Mouse (Mus musculus): ENCODE measurements around the gene Zfp3. TPM values are rescaled to one million over a fixed set of nuclear protein-coding genes. Genes with fewer than 3 reads are reported as not detected.

The Zfp3 gene
- polyA plus RNA-seq, 1 experiment from 2014 or later = 11.1 TPM

GRCm38 (mm10) chr11:70730427-70731038 is 33.5 kb upstream of the Zfp3 start:
- Histone ChIP-seq H3K27me3 (ENCODE audit: control insufficient read depth, insufficient read depth, low read length) (no peaks in the 10 kb centered on the region), H3K9ac (ENCODE audit: low read depth, low read length) (no peak overlapping the region), H3K4me2 (replicated peaks; ENCODE audit: low read depth, low read length) (no peak overlapping the region), H3K9me3 (ENCODE audit: control insufficient read depth, low read length) (no peaks in the 10 kb centered on the region), H3K4me1 (replicated peaks; ENCODE audit: control insufficient read depth, insufficient read depth, low read length) (no peaks in the 10 kb centered on the region), H3K27ac (ENCODE audit: low read depth, low read length) (no peak overlapping the region), H3K36me3 (ENCODE audit: control insufficient read depth, insufficient read depth, low read length) (peaks cover 5% of the 10 kb centered on the region; the same call in 1 of the 2 replicates), H3K4me3 (ENCODE audit: low read depth, low read length) (no peak overlapping the region)
- WGBS = 83% methylated on average over 9 of the region's 9 CpGs
- ATAC-seq (ENCODE audit: low FRiP score) (no peak), DNase-seq (ENCODE audit: low spot score) (no peak)

GRCm38 (mm10) chr11:70731178-70731577 is 32.8 kb upstream of the Zfp3 start:
- no peaks in the 10 kb centered on the region for H3K4me1 ChIP-seq (replicated peaks; ENCODE audit: control insufficient read depth, insufficient read depth, low read length)
- ATAC-seq (ENCODE audit: low FRiP score) = no peak
- H3K4me2 ChIP-seq (replicated peaks; ENCODE audit: low read depth, low read length) = no peak overlapping the region
- DNase-seq (ENCODE audit: low spot score) = no peak
- H3K9me3 ChIP-seq (ENCODE audit: control insufficient read depth, low read length) = no peaks in the 10 kb centered on the region
- no peak overlapping the region for H3K9ac ChIP-seq (ENCODE audit: low read depth, low read length)
- H3K27ac ChIP-seq (ENCODE audit: low read depth, low read length) = no peak overlapping the region
- 76% methylated on average over 5 of the region's 5 CpGs for WGBS
- 0 out of 2 replicates have a peak, but pooled peaks cover 5% of the 10 kb centered on the region for H3K36me3 ChIP-seq (ENCODE audit: control insufficient read depth, insufficient read depth, low read length)
- H3K27me3 ChIP-seq (ENCODE audit: control insufficient read depth, insufficient read depth, low read length) = no peaks in the 10 kb centered on the region
- no peak overlapping the region for H3K4me3 ChIP-seq (ENCODE audit: low read depth, low read length)

- 0 out of 2 replicates have a peak, but pooled peaks cover 2% of the 10 kb centered on the region for H3K36me3 ChIP-seq (ENCODE audit: control insufficient read depth, insufficient read depth, low read length)
- no peaks in the 10 kb centered on the region for H3K27me3 ChIP-seq (ENCODE audit: control insufficient read depth, insufficient read depth, low read length)
- no peak overlapping the region for H3K4me3 ChIP-seq (ENCODE audit: low read depth, low read length)
- 51% methylated on average over 5 of the region's 5 CpGs for WGBS
- no peak overlapping the region for H3K9ac ChIP-seq (ENCODE audit: low read depth, low read length)
- no peaks in the 10 kb centered on the region for H3K9me3 ChIP-seq (ENCODE audit: control insufficient read depth, low read length)
- no peak overlapping the region for H3K27ac ChIP-seq (ENCODE audit: low read depth, low read length)
- H3K4me1 ChIP-seq (replicated peaks; ENCODE audit: control insufficient read depth, insufficient read depth, low read length) = no peaks in the 10 kb centered on the region
- no peak for DNase-seq (ENCODE audit: low spot score)
- ATAC-seq (ENCODE audit: low FRiP score) = no peak
- no peak overlapping the region for H3K4me2 ChIP-seq (replicated peaks; ENCODE audit: low read depth, low read length)
Measured at GRCm38 (mm10) chr11:70733256-70733655, 30.8 kb upstream of the Zfp3 start.

- no peaks in the 10 kb centered on the region for H3K4me1 ChIP-seq (replicated peaks; ENCODE audit: control insufficient read depth, insufficient read depth, low read length)
- H3K27me3 ChIP-seq (ENCODE audit: control insufficient read depth, insufficient read depth, low read length) = no peaks in the 10 kb centered on the region
- ATAC-seq (ENCODE audit: low FRiP score) = no peak
- no peaks in the 10 kb centered on the region for H3K36me3 ChIP-seq (ENCODE audit: control insufficient read depth, insufficient read depth, low read length)
- no peak overlapping the region for H3K27ac ChIP-seq (ENCODE audit: low read depth, low read length)
- no peak overlapping the region for H3K4me2 ChIP-seq (replicated peaks; ENCODE audit: low read depth, low read length)
- DNase-seq (ENCODE audit: low spot score) = no peak
- H3K9me3 ChIP-seq (ENCODE audit: control insufficient read depth, low read length) = no peaks in the 10 kb centered on the region
- WGBS = 75% methylated on average over 5 of the region's 5 CpGs
- no peak overlapping the region for H3K4me3 ChIP-seq (ENCODE audit: low read depth, low read length)
- no peak overlapping the region for H3K9ac ChIP-seq (ENCODE audit: low read depth, low read length)
Measured at GRCm38 (mm10) chr11:70737749-70738148, 26.3 kb upstream of the Zfp3 start.

GRCm38 (mm10) chr11:70741603-70742002 is 22.4 kb upstream of the Zfp3 start:
- Histone ChIP-seq H3K4me3 (ENCODE audit: low read depth, low read length) (no peak overlapping the region), H3K36me3 (ENCODE audit: control insufficient read depth, insufficient read depth, low read length) (no peaks in the 10 kb centered on the region), H3K9me3 (ENCODE audit: control insufficient read depth, low read length) (no peaks in the 10 kb centered on the region), H3K4me2 (replicated peaks; ENCODE audit: low read depth, low read length) (no peak overlapping the region), H3K27me3 (ENCODE audit: control insufficient read depth, insufficient read depth, low read length) (no peaks in the 10 kb centered on the region), H3K9ac (ENCODE audit: low read depth, low read length) (no peak overlapping the region), H3K4me1 (replicated peaks; ENCODE audit: control insufficient read depth, insufficient read depth, low read length) (no peaks in the 10 kb centered on the region), H3K27ac (ENCODE audit: low read depth, low read length) (no peak overlapping the region)
- WGBS = 93% methylated on average over 3 of the region's 3 CpGs
- ATAC-seq (ENCODE audit: low FRiP score) (no peak), DNase-seq (ENCODE audit: low spot score) (no peak)

GRCm38 (mm10) chr11:70742117-70742516 is 21.9 kb upstream of the Zfp3 start:
- Histone ChIP-seq H3K4me1 (replicated peaks; ENCODE audit: control insufficient read depth, insufficient read depth, low read length) (no peaks in the 10 kb centered on the region), H3K9ac (ENCODE audit: low read depth, low read length) (no peak overlapping the region), H3K9me3 (ENCODE audit: control insufficient read depth, low read length) (no peaks in the 10 kb centered on the region), H3K4me3 (ENCODE audit: low read depth, low read length) (no peak overlapping the region), H3K27me3 (ENCODE audit: control insufficient read depth, insufficient read depth, low read length) (no peaks in the 10 kb centered on the region), H3K4me2 (replicated peaks; ENCODE audit: low read depth, low read length) (no peak overlapping the region), H3K27ac (ENCODE audit: low read depth, low read length) (no peak overlapping the region), H3K36me3 (ENCODE audit: control insufficient read depth, insufficient read depth, low read length) (no peaks in the 10 kb centered on the region)
- 89% methylated on average over 7 of the region's 7 CpGs for WGBS
- ATAC-seq (ENCODE audit: low FRiP score) (no peak), DNase-seq (ENCODE audit: low spot score) (no peak)

- Histone ChIP-seq H3K4me1 (replicated peaks; ENCODE audit: control insufficient read depth, insufficient read depth, low read length) (no peaks in the 10 kb centered on the region), H3K27me3 (ENCODE audit: control insufficient read depth, insufficient read depth, low read length) (no peaks in the 10 kb centered on the region), H3K9me3 (ENCODE audit: control insufficient read depth, low read length) (no peaks in the 10 kb centered on the region), H3K4me2 (replicated peaks; ENCODE audit: low read depth, low read length) (no peak overlapping the region), H3K9ac (ENCODE audit: low read depth, low read length) (no peak overlapping the region), H3K36me3 (ENCODE audit: control insufficient read depth, insufficient read depth, low read length) (no peaks in the 10 kb centered on the region), H3K27ac (ENCODE audit: low read depth, low read length) (no peak overlapping the region), H3K4me3 (ENCODE audit: low read depth, low read length) (no peak overlapping the region)
- WGBS = 81% methylated on average over 12 of the region's 12 CpGs
- ATAC-seq (ENCODE audit: low FRiP score) (no peak), DNase-seq (ENCODE audit: low spot score) (no peak)
Measured at GRCm38 (mm10) chr11:70742581-70743459, 21.2 kb upstream of the Zfp3 start.

- ATAC-seq (ENCODE audit: low FRiP score) (no peak), DNase-seq (ENCODE audit: low spot score) (no peak)
- Histone ChIP-seq H3K27me3 (ENCODE audit: control insufficient read depth, insufficient read depth, low read length) (no peaks in the 10 kb centered on the region), H3K4me2 (replicated peaks; ENCODE audit: low read depth, low read length) (no peak overlapping the region), H3K27ac (ENCODE audit: low read depth, low read length) (no peak overlapping the region), H3K4me3 (ENCODE audit: low read depth, low read length) (no peak overlapping the region), H3K4me1 (replicated peaks; ENCODE audit: control insufficient read depth, insufficient read depth, low read length) (no peaks in the 10 kb centered on the region), H3K9me3 (ENCODE audit: control insufficient read depth, low read length) (no peaks in the 10 kb centered on the region), H3K36me3 (ENCODE audit: control insufficient read depth, insufficient read depth, low read length) (no peaks in the 10 kb centered on the region), H3K9ac (ENCODE audit: low read depth, low read length) (no peak overlapping the region)
- WGBS = 84% methylated on average over 7 of the region's 7 CpGs
Measured at GRCm38 (mm10) chr11:70745636-70746035, 18.4 kb upstream of the Zfp3 start.
